Mouse (Mus musculus) gastrocnemius, postnatal 25 days (tissue): ENCODE measurements around the gene 1700069L16Rik. TPM values are rescaled to one million over a fixed set of nuclear protein-coding genes. Genes with fewer than 3 reads are reported as not detected.

ENCODE experiments used
- DNase-seq: peaks from one replicate; pipeline ENCODE4 v3.0.0; 2022
- total RNA-seq, 2 experiments: library from RNA; stranded (reverse); gene quantifications; 1 replicate in 1 of 2; 2 replicates in 1 of 2; pipeline ENCODE4 v1.2.3; 2021

1700069L16Rik gene
- total RNA-seq, 2 experiments from 2014 or later, result not detected

DNA sequence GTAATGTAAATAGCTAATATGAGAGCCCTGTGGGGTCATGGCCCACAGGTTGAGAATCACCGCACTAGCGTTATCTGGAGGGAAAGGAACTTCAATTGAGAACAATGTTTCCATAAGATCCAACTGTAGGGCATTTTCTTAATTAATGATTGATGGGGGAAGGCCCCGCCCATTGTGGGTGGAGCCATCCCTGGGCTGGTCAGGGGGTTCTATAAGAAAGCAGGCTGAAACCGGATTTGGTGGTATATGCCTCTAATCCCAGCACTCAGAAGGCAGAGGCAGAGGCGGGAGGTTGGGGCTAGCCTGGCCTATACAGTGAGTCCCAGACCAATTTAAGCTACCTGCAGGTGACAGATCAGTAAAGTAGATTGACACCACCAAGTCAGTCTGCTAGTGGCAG lies 9.8 kb upstream of the 1700069L16Rik start:
- no peak for DNase-seq

DNA sequence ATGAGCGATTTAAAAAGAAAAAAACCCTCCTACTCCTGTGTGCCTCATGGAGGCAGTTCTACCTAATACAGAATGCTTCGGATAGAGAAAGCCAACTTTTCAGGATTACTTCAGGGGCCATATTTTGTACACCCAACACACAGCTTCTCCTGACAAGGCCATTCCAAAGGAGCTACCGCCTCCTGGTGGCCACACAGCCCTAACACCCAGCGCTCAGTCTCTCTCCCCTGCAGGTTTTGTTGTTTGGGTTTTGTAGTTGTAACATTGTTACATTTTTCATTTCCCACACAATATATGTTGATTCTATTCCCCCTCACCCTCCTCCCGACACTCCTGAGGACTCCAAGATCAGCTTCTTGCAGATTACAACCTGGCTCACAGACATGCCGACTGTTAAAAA lies 7.6 kb upstream of the 1700069L16Rik start:
- no peak for DNase-seq

DNA sequence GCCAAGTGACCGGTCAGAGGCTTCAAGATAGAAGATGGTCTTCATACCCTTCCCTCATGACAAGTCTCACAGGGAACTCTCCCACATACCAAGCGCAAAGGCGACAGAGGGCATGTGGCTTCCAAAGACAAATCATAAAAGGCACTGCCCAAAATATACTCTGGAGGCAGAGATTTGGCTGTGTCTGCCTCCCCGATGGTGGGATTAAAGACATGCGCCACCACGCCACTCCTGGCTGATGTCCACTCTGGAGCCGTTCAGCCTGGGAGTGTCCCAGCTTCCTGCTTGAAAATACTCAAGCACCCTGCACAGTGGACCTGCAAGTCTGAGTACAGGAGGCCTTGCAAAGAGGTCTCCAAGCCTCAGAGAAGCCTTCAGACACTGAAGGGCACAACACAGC lies 6.6 kb upstream of the 1700069L16Rik start:
- no peak for DNase-seq

DNA sequence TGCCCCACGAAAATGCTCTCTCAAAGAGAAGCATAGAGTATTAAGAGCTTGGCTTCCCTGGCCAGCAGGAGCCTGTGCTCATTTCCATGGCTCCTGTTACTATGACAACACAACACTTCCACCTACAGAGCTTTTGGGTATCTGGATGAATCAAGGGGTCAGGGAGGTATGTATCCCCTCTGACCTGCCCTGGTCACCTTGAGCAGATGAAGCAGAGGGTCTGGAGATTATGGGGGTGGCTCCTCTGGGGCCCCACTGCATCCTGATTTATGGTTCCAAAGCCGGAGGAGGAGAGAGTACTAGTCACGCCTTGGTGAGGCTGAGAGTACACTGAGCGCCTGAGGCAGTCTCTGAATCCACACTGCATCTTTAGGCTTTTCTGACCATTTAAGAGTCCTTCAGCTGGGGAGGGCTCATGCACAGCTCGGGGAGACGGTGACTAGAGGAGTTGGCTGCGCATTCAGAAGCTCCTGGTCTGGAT lies 6.1 kb upstream of the 1700069L16Rik start:
- no peak for DNase-seq

DNA sequence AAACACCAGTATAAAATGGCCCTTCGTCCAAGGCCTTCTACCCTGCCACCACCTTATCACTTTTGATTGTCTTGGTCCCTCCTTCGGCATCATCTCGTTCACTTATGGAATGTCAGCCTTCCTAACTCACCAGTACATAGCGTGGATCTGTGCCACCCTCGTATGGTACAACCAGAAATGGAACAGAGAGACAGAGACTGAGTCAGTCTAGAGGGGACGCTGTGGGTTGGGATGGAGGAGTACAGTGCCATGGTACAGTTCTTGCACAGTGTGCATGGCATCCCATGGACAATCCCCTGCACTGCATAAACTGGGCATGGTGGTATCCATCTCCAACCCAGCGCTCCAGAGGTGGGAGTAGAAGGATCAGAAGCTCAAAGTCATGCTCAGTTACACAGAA lies 4.1 kb upstream of the 1700069L16Rik start:
- DNase-seq, result no peak

DNA sequence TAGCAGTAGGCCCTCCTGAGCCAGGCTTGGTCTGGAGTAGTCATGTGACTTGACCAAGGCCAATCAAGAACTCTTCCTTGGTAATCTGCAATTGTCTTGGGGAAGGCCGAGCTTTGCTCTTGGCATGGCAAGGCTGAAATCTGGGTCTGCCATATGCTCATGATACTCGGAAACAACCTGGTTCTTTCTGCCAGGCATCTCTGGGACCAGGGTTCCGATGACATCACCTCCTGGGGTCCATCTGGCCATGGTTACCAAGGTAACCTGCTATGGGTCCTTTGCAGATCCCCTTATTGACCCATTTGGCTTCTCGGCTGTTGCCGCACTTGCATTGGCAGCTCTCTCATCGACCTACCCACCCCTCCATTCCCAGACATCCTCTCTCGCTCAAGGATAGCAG lies 3.4 kb upstream of the 1700069L16Rik start:
- no peak for DNase-seq

DNA sequence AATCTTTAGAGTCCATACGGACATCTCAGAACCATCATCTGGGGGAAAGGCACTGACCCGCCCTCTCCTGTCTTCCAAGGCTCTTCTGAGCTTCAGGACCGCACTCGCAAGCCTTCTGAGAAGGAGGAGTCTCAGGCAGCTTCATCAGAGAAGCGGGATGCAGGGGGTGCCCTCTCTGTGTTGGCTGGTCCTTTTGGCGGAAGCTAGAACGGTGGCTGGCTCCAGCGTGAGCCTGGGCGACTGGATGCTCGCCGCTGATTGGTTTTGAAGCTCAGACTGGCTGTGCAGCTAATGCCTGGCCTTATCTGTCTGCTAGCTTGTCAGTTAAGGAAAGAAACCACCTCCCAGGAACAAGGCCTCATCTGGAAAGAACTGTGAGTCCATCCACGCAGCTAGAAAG lies 2.7 kb upstream of the 1700069L16Rik start:
- DNase-seq, result no peak

DNA sequence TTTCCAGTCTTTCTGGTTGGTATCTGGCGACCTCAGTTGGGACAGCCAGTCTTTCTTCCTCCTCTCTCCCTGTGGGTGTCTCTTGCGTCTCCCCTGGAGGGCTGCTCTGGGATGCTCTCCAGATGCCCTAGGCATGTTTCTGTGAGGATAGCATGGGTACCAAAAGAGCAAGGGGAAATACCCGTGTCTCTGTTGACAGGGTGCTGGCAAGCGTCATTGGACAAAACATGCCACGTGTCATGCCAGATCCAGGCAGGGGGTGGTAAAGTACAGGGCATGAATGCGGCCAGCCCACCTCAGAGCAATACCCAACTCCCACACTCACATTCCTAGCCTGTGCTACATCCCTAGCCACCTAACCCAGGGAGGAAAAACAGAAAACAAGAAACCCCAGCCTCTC lies 2.0 kb upstream of the 1700069L16Rik start:
- DNase-seq, result no peak

DNA sequence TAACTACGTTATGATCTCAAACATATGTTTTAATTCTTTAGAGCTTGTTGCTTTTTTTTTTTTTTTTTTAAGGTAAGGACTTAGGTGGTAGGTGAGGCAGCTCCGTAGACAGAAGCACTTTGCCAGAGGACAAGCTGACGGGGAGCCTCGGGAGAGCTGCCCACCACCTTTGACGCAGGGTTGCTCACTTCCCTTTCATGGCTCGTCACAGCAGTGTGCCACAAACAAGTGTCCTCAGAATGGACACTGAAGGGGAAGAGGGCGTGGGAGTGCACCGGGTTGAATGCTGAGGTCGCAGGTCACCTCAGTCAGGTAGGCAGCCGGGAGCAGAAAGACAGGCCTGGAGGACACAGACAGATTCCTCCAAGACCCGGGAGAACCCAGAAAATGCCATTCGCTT lies 845 bp upstream of the 1700069L16Rik start:
- DNase-seq, result no peak

DNA sequence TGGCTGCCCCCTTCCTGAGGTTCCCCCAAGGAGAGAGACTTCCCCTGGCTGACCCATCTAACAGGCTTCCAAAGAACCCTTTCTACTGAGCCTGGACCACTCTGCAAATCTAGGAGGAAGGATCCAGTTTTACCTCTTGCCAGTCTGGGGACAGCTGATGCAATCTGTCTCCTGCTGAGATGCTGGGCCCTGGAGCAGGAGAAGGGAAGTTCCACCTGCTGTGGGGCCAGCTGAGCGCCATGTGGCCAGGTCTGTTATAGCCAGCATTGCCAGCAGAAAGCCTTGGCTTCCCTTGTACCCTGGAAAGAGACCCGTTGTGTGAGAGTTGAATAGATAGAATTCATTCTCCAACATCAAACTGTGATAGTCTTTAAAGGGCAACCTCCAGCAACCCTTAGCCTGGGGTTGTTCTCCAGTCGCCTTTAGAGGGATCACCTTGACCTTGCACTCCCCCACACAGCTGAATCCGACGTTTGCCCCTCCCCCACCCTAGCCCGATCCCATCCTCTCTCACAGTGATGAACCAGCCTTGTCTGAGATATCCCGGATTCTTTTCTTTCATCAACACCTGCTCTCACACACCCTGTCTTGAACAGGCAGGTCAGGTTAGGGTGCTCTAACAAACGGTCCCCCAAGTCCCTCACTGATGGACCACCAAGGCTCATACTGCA lies 870 bp downstream of the 1700069L16Rik start:
- no peak for DNase-seq

DNA sequence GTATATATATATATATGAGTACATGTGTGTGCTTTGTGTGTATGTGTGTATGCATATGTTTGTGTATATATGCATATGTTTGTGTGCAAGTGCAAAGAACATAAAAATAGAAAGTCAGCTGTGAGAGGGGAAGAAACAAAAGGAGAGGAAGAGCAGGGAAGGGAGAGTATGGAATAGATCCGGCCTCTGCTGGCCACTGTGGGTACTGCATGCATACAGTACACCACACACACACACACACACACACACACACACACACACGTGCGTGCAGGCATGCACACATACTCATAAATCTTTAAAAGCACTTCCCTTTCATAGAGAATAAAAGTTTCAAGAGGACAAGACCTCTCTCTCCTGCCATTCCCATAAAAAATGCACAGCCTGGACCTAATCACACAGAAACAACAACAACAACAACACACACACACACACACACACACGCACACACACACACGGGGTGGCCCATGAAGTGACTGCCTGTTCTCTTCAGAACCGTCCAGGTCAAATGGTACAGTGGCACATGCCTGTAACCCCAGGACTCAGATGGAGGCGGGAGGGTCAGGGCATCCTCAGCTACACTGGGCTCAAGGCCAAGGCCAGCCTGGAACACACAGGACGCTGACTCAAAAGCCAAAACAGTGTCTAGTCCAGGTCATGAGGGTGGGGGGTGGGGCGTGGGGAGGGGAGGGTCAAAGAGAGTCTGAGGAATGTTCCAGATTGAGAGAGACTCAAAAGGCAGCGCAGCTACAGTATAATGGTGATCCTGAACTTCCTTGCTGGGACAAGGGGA lies 2.2 kb downstream of the 1700069L16Rik start:
- DNase-seq, result no peak

DNA sequence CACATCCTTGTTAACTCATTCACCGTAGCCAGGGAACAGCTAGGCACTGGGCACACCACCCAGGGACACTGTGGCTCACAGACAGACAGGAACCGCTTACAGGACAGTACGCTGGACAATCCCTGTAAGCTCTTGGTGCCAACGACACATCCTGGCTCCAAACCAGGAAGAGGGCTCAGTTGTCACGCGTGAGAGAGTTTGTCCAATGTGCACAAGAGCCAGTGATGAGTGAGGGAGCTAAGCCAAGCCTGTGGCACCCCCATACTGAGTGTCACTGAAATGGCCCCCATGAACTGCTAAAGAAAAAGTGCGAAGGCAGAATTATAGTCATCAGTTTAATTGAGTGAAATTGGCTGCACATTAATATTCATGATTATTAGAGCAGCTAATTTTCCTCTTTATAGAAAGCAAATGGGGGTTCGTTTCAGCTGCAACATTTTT lies 5.3 kb downstream of the 1700069L16Rik start:
- DNase-seq, result no peak

DNA sequence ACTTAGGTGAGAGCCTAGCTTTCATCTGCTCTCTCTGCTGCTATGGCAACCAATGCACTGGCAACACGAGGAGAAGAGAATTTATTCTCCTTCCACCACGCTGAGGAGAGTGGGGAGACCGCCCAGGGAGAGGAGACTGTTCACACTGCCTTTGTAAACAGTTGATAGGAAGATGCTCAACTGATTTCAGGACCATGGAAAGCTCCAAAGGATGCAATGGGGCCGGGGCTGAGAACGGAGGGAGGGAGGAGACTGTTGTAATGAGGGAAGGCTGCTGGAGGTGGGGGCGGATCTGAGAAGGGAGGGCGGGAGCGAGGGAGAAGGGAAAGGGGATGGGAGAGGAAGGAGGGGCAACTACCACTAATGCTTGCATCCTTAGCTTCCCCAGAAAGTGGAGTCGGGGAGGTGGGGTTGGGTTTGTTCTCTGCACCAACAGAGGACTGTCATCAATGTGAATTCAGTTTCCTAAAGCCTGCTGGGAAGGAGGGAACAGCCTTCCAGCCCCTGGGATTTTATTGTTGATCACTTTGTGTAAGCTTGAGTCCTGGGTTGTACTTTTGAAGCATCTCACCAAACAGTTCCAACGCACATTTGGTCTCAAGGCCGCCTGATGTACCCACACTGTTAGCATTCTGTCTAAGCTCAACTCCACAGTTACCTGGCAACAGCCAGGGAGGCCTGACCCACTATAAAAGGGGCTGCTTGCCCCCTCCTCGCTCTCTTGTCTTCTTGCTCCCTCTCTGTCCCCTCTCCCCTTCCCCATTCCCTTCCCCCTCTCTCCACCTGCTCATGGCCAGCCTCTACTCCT lies 7.8 kb downstream of the 1700069L16Rik start:
- DNase-seq, result no peak

DNA sequence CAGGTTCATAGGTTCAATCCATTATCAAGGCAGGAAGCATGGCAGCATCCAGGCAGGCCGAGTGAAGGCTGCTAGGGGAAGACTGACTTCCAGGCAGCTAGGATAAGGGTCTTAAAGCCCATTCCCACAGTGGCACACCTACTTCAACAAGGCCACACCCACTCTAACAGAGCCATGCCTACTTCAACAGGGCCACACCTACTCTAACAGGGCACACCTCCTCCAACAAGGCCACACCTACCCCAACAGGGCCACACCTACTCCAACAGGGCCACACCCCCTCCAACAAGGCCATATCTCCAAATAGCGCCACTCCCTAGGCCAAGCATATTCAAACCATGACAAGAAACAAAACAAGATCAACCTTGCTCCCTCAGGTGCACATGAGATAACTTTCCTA lies 11.7 kb downstream of the 1700069L16Rik start:
- DNase-seq, result no peak

DNA sequence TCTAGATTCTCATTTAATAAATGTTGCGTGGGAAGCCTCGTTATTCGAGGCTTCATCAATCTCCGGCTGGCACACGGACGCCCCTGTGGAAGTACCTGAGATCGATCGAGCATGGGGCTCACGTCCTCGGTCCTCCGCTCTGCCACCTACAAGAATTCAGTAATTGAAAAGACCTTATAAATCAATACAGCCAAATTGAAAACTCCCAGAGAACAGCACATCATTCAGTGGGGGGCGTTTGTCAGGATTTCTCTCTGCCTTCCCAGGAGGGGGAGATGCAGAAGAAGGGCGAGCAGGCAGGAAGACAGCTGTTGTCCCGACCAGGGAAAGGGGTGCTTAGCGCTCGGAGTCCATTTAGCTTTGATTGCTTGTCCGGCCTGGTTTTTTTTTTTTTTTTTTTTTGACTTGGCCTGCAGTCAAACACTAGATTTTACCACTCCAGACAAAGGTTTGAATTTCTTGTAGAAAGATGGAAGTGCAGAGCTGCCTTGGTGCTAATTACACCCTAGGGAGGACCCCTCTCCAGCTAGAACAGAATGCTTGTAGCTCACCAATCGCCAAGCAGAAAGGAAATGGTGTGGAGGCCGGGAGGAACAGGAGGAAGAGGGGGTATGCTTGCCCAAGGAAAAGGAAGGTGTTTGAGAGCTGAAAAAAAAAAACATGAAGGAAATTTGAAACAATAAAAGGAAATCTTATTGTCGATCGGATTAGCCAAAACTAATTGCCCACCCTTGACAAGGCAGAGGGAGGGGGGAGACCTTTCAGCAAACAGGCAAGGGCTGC lies 20.6 kb downstream of the 1700069L16Rik start:
- no peak for DNase-seq

DNA sequence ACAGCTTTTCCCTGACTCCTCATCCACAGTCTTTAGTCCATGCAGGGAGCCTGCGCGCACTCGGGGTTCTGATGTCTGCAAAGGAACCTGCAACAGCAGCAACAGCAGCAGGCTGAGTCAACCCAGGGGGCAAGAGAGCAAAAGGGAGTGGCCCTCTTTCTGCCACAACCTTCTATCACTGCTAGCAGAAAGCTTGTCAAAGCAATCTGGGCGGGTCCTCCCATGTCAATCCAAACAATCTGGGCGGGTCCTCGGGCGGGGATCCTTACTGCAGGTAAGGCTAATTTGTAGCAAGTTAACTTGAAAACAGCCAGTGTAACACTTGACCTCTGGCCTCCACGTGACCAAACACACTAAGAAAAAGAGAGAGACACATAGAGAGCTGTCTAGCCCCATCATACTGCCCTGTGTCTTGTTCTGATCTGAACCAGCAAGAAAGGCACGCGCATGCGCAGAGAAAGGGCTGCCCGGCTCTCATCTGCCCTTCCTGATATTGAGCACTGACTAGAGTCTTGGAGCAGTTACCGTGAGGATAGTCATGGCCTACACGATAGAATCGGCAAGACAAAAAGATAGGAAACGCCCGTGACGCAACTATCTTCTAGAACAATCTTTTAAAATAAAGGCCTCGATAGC lies 24.1 kb downstream of the 1700069L16Rik start:
- no peak for DNase-seq

DNA sequence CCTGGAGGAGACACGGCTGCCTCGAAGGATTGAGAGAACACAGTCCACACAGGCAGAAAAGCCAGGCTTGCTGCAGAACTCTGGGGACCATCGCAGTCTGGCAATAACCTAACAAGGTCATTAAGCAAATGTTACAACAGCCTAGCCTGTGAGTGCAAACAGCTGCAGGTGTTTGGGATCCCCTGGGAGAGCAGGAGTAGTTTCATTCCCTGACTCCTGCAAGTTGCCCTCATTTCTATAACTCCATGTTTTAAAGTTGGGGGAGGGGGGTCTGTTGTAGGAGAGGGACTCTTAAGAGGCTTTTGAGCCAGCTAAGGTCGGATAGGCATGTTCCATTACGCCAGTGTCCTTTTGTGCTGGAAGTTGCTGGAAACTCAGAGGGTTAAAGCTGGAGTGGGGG lies 30.2 kb downstream of the 1700069L16Rik start:
- peak; percentile 48 for DNase-seq

DNA sequence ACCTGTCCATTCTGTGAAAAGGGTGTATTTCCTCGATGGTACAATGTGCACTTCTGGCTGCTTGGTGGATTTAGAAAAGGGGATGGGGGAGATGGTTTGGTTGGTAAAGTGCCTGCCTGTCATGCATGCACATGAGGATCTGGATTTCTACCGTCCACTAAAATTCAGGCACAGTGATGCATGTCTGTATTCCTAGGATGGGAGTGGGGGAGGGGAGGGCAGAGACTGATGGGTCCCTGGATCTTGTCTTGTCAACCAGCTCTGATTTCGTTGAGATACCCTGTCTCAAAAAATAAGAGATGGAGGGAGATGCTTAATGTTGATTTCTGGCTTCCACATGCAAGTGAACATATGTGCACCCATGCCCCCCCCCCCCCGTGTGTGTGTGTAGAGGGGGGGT lies 30.6 kb downstream of the 1700069L16Rik start:
- no peak for DNase-seq

DNA sequence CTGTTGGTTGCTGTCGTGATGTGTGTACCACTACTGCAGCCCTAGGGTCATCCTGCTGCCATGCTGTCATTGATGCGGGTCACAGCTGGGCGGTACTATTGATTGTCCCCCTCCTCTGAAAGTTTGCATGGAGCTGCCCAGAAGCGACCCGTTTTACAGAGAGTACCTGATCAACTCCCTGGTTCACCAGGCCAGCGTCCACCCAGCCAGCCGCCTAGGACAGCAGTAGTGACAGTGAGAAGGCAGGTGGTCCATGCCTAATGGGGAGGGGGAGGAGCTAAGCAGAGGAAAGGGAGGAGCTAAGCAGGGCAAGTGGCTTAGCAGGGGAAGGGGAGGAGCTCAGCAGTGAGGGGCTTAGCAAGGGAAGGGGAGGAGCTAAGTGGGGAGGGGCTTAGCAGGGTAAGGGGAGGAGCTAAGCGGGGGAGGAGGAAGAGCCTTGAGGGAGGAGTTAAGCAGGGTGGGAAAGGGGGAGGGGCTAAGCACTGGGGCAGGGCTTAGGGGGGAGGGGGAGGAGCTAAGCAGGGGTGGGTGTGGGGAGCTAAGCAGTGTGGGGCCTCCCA lies 31.3 kb downstream of the 1700069L16Rik start:
- DNase-seq, result no peak

DNA sequence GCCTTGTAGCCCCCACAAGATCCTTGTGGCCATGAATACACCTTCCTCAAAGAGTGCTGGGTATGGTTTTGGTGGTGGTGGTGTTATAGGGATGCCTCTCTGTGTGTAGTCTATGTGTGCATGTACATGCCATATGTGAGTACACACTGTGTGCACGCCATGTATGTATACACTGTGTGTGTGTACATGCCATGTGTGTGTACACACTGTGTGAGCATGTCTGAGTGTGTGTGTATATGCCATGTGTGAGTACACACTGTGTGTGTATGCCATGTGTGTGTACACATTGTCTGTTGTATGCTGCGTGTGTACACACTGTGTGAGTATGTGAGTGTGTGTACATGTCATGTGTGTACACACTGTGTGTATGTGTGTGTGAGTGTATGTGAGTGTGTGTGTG lies 33.7 kb downstream of the 1700069L16Rik start:
- no peak for DNase-seq

DNA sequence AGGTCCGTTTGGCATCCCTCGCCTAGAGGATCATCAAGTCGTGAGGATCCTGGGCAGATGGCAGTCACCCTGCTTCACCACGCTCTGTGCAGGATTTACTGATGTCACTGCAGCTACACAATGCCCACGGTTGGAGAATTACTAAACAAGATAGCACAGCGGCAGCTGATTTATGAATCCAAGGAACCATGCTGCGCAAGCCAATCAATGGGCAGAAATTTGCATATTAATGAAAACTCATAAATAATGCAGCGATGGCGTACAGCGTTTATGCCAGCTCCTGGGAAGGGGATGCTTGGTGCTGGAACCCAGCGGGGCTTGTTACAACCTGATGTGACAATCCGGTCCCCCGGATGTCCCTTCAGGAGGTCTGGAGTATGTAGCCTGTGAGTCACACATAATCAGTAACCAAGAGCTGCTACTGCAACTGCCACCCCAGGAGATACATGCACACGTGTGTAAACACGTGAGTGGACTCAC lies 34.5 kb downstream of the 1700069L16Rik start:
- no peak for DNase-seq
